Mouse (Mus musculus) limb, embryonic 14.5 days (tissue): ENCODE measurements around the gene Eif4g3. TPM values are rescaled to one million over a fixed set of nuclear protein-coding genes. Genes with fewer than 3 reads are reported as not detected.

ENCODE experiments used
- ATAC-seq: fragments of 200-750 bp; cut with Nextera tagmentation; 2 replicates; pipeline ENCODE4 v1.8.0; 2017; ENCODE audit warnings: low read depth, moderate number of reproducible peaks, moderate TSS enrichment; ENCODE audit not compliant: low FRiP score
- DNase-seq: peaks from one replicate; pipeline ENCODE4 v3.0.0-alpha.2; 2015; ENCODE audit warnings: low spot score
- H3K27ac ChIP-seq: fragments of 300-500 bp; sonication (generic); replicated peaks from 2 replicates; pipeline ENCODE4 v1.5.1; 2014; ENCODE audit warnings: low read depth, mild to moderate bottlenecking, low read length, moderate library complexity, mixed read lengths
- H3K27me3 ChIP-seq: fragments of 300-500 bp; sonication (generic); 2 replicates; pipeline ENCODE4 v1.6.1; 2014; ENCODE audit warnings: low read length, mixed read lengths; ENCODE audit not compliant: control insufficient read depth, insufficient read depth
- H3K36me3 ChIP-seq: fragments of 300-500 bp; sonication (generic); 2 replicates; pipeline ENCODE4 v1.6.1; 2014; ENCODE audit warnings: mild to moderate bottlenecking, low read length, moderate library complexity, mixed read lengths; ENCODE audit not compliant: control insufficient read depth, insufficient read depth
- H3K4me1 ChIP-seq: fragments of 300-500 bp; sonication (generic); 2 replicates; pipeline ENCODE4 v1.6.1; 2014; ENCODE audit warnings: antibody characterized with exemption, low read length, mixed read lengths; ENCODE audit not compliant: control insufficient read depth, insufficient read depth
- H3K4me2 ChIP-seq: fragments of 300-500 bp; sonication (generic); replicated peaks from 2 replicates; pipeline ENCODE4 v1.6.1; 2014; ENCODE audit warnings: low read depth, mild to moderate bottlenecking, low read length, moderate library complexity; ENCODE audit not compliant: severe bottlenecking
- H3K4me3 ChIP-seq: fragments of 300-500 bp; sonication (generic); replicated peaks from 2 replicates; pipeline ENCODE4 v1.5.1; 2014; ENCODE audit warnings: low read length
- H3K9ac ChIP-seq: fragments of 300-500 bp; sonication (generic); 2 replicates; pipeline ENCODE4 v1.6.1; 2014; ENCODE audit warnings: mild to moderate bottlenecking, low read depth, low read length, moderate library complexity; ENCODE audit not compliant: severe bottlenecking
- H3K9me3 ChIP-seq: fragments of 300-500 bp; sonication (generic); 2 replicates; pipeline ENCODE4 v1.6.1; 2016; ENCODE audit warnings: low read length; ENCODE audit not compliant: control insufficient read depth
- POLR2A ChIP-seq: fragments of 200-500 bp; IDR thresholded peaks from 2 replicates; pipeline ENCODE4 v1.8.0; 2012; ENCODE audit warnings: inconsistent platforms, mild to moderate bottlenecking, moderate library complexity, borderline replicate concordance; ENCODE audit not compliant: insufficient read depth, insufficient read length; ENCODE audit errors: extremely low read depth
- WGBS: fragments of 180-500 bp; shearing (Covaris S2); extraction: QIAGEN DNeasy Blood & Tissue Kit; methylation state at CpG from one replicate; pipeline ENCODE4 v1.1.7; 2014; 5-methylcytosine and 5-hydroxymethylcytosine counted together
- polyA plus RNA-seq, 2 experiments: library from polyadenylated mRNA; depleted of rRNA in 1 of 2; stranded (reverse) in 1 of 2; unstranded in 1 of 2; fragments of >200 nt; fragmentation: Nextera tagmentation in 1 of 2; extraction: Ambion mirVana in 1 of 2; gene quantifications; 2 replicates each; pipeline versions ENCODE4 v1.2.1 to v1.2.3; 2012 to 2014

Eif4g3 gene
- polyA plus RNA-seq, 2 experiments, result 38.7 to 106 TPM

DNA sequence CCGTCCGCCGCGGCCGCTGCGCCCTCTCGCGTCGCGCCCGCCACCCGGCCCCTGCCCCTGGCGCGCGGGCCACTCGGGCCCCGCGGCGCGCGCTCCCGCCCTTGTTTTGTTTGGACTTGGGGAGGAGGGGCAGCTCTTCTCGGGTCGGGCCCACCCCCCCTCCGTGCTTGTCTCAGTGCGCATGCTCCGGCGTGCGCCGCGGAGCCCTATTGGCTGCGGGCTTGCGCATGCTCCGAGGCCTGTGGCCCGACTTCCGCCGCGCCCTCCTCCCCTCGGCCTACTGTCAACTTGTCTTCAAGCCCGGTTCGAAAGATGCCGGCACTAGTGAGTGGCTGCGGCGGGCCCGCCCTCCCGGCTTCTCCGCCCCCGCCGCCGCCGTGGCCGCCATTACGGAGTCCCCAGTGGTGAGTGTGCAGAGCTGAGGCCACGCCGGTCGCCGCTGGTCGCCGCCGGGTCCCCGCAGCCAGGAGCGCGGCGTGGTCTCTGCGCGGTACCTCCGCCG, 224.1 kb downstream of the Eif4g3 start:
- TF ChIP-seq POLR2A, result no peak
- ATAC-seq, result peak; percentile 95

DNA sequence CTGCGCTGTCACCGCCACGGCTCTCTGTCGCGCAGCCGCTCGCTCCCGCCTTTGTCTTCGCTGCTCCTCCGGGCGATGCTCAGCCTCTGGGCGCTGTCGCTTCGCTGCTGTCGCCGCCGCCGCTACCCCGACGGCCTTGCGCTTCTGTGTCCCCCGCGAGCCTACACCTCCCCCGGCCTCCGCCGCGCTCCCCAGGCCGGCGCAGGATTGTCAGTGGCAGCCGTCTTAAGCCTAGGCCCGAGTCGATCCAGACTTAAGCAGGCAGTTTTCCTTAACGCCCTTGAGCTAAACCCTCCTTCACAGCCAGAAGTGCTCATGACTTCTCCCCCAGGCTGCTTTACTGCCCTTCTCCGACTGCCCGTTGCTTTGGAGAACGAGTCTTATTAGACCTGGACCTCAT, 224.6 kb downstream of the Eif4g3 start:
- H3K4me2 ChIP-seq, result peak overlapping the region; percentile 54
- no peak for TF ChIP-seq POLR2A
- 5% methylated on average over 33 of the region's 36 CpGs for WGBS
- peak overlapping the region; percentile 98 for H3K4me3 ChIP-seq
- peak overlapping the region; percentile 97 for H3K27ac ChIP-seq
- H3K4me1 ChIP-seq, result peaks cover 15% of the 10 kb centered on the region
- no peaks in the 10 kb centered on the region for H3K9me3 ChIP-seq
- peaks cover 30% of the 10 kb centered on the region for H3K36me3 ChIP-seq
- DNase-seq (no peak), ATAC-seq (peak; percentile 7; the same call in 1 of the 2 replicates)
- peak overlapping the region; percentile 97 for H3K9ac ChIP-seq
- no peaks in the 10 kb centered on the region for H3K27me3 ChIP-seq

More for the DNA sequence above, 224.1 kb downstream of the Eif4g3 start:
- H3K27ac ChIP-seq, result peak overlapping the region; percentile 97
- peaks cover 15% of the 10 kb centered on the region for H3K4me1 ChIP-seq
- H3K36me3 ChIP-seq, result peaks cover 25% of the 10 kb centered on the region
- H3K4me2 ChIP-seq, result peak overlapping the region; percentile 80
- no peaks in the 10 kb centered on the region for H3K27me3 ChIP-seq
- H3K9me3 ChIP-seq, result no peaks in the 10 kb centered on the region
- peak overlapping the region; percentile 98 for H3K4me3 ChIP-seq
- under 1% methylated on average over 21 of the region's 68 CpGs for WGBS
- H3K9ac ChIP-seq, result peak overlapping the region; percentile 97
- peak; percentile 96 for DNase-seq

DNA sequence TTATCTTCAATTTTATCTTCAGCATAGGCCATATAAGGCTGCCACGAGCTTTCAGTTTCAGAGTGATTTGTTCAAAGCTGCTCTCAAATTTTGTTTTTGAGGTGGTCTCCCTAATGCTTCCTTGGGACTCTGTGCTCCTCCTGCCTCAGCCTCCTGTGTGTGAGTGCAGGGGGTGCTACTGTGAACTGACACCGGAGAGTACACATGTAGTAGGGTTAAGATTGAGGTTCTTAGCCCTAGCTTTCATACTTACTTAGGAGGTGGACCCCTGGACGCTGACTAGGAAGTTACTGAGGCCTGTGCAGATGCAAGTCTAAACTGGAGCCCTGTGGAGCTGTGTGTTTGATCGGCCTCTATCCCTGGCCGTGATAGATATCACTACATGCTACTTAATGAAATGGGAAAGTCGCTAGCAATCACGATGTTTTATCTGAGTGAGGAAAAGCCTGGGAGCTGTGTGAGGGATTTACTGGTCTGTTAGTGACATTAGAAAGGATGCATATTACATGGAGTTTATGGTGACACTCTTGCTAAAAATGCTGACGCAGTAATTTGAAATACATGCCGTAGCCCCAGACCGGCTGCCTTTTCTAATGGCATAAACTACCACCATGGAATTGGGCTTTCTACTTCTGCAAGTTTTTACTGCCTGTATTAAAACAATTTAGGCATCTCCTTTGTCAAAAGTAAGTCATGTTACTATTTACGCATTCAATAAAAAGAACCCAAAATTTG, 225.3 kb downstream of the Eif4g3 start:
- Histone ChIP-seq H3K9ac (peak overlapping the region; percentile 97), H3K27me3 (no peaks in the 10 kb centered on the region), H3K36me3 (peaks cover 37% of the 10 kb centered on the region), H3K27ac (0 out of 2 replicates have a peak overlapping the region, but pooled peaks have one; percentile 1), H3K4me1 (peaks cover 15% of the 10 kb centered on the region), H3K4me2 (peak overlapping the region; percentile 54), H3K9me3 (no peaks in the 10 kb centered on the region), H3K4me3 (peak overlapping the region; percentile 98)
- no peak for TF ChIP-seq POLR2A
- ATAC-seq, result no peak
- WGBS, result 81% methylated on average over 11 of the region's 11 CpGs
- DNase-seq, result no peak

DNA sequence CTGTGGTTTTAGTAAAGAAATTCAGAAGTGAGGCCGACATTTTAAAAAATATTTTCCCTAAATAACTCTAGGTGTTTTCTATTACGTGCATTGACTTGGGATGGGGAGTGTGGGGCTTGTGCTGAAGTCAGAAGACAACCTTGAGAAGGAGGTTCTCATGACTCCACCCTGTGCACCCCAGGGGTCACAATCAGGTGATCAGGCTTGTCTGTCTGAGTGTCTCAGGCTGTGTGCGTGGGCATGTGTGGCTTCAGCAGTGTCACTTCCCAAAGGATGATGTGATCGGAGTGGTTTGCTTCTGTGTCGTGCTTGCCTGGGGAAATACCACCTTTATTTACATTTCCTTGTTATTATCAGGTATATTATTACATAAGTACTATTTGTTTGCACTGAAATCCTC, 226.5 kb downstream of the Eif4g3 start:
- no peaks in the 10 kb centered on the region for H3K9me3 ChIP-seq
- H3K4me1 ChIP-seq, result peaks cover 15% of the 10 kb centered on the region
- peaks cover 49% of the 10 kb centered on the region for H3K36me3 ChIP-seq
- no peak overlapping the region for H3K9ac ChIP-seq
- TF ChIP-seq POLR2A, result no peak
- no peaks in the 10 kb centered on the region for H3K27me3 ChIP-seq
- no peak overlapping the region for H3K4me3 ChIP-seq
- DNase-seq (no peak), ATAC-seq (no peak)
- 95% methylated on average over 5 of the region's 5 CpGs for WGBS
- H3K27ac ChIP-seq, result no peak overlapping the region
- H3K4me2 ChIP-seq, result no peak overlapping the region

DNA sequence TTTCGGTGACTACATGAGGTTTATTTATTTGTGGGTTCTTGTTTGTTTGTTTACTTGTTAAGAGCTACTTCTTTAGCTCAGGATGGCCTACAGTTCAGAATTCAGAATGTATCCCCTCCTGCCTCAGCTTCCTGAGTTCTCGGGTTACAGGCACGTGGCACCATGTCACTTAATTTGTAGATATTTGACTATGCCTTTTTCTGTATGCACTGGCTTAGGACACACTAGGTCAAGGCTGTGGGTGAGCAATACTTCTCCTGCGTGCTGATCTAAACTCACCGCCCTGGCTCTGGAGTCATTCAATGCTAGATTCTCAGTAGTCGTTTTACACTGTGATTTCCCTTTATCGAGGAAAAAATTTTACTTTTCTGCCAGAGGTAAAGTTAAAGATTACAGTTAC, 227.9 kb downstream of the Eif4g3 start:
- WGBS, result 83% methylated on average over 7 of the region's 7 CpGs
- no peak overlapping the region for H3K4me3 ChIP-seq
- no peaks in the 10 kb centered on the region for H3K27me3 ChIP-seq
- H3K27ac ChIP-seq, result no peak overlapping the region
- no peak overlapping the region for H3K9ac ChIP-seq
- peaks cover 12% of the 10 kb centered on the region for H3K4me1 ChIP-seq
- H3K4me2 ChIP-seq, result no peak overlapping the region
- no peak for DNase-seq
- TF ChIP-seq POLR2A, result no peak
- H3K9me3 ChIP-seq, result no peaks in the 10 kb centered on the region
- ATAC-seq, result no peak
- H3K36me3 ChIP-seq, result peaks cover 63% of the 10 kb centered on the region

DNA sequence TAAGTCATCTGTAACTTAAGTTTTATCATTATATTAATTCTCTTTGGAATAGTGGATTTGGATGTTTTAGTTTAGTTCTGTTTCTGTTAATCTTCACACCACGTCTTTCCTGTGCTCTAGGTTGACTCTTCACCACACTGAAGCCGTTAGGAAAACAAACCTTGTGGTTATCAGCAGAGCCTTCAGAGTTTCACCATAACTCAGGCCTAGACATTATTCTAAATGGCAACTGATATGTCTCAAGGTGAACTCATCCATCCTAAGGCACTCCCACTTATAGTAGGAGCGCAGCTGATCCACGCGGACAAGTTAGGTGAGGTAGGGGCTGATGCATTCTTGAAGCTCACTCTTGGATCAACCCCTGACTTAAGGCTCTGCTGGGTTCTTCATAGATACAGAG, 228.6 kb downstream of the Eif4g3 start:
- H3K36me3 ChIP-seq, result peaks cover 70% of the 10 kb centered on the region

More for the DNA sequence above, 228.6 kb downstream of the Eif4g3 start:
- H3K9ac ChIP-seq, result no peak overlapping the region
- no peak overlapping the region for H3K4me3 ChIP-seq
- no peak overlapping the region for H3K4me2 ChIP-seq
- H3K27me3 ChIP-seq, result no peaks in the 10 kb centered on the region
- no peak for ATAC-seq
- peaks cover 10% of the 10 kb centered on the region; the same call in 1 of the 2 replicates for H3K4me1 ChIP-seq
- DNase-seq, result no peak
- TF ChIP-seq POLR2A, result no peak
- no peak overlapping the region for H3K27ac ChIP-seq
- no peaks in the 10 kb centered on the region for H3K9me3 ChIP-seq
- 88% methylated on average over 5 of the region's 5 CpGs for WGBS
